Mouse (Mus musculus): ENCODE measurements around the gene Qdpr.

Gene Qdpr

GRCm38 (mm10) chr5:45449831-45450716, at the start of gene Qdpr:
TSS of gene Qdpr (minus strand) at chr5:45450236.
- DNase-seq (ENCODE audit: extremely low spot score, low read depth, low spot score) = peak; percentile 96

- no peak for DNase-seq (ENCODE audit: extremely low spot score, low read depth, low spot score)
These were observed 47.5 kb upstream of the Qdpr start for GRCm38 (mm10) chr5:45497564-45497963.

GRCm38 (mm10) chr5:45496930-45497550, 47.0 kb upstream of the Qdpr start:
- DNase-seq (ENCODE audit: extremely low spot score, low read depth, low spot score) = no peak

GRCm38 (mm10) chr5:45496479-45496878, 46.4 kb upstream of the Qdpr start:
- no peak for DNase-seq (ENCODE audit: extremely low spot score, low read depth, low spot score)

- no peak for DNase-seq (ENCODE audit: extremely low spot score, low read depth, low spot score)
These were observed 46.0 kb upstream of the Qdpr start for GRCm38 (mm10) chr5:45496042-45496441.

GRCm38 (mm10) chr5:45495429-45495975, 45.5 kb upstream of the Qdpr start:
- no peak for DNase-seq (ENCODE audit: extremely low spot score, low read depth, low spot score)

- peak; percentile 2 for DNase-seq (ENCODE audit: extremely low spot score, low read depth, low spot score)
These were observed 44.2 kb upstream of the Qdpr start for GRCm38 (mm10) chr5:45494093-45494755.

GRCm38 (mm10) chr5:45493191-45494092, 43.4 kb upstream of the Qdpr start, which contains the start of gene Lap3:
TSS of gene Lap3 (plus strand) at chr5:45493374.
- DNase-seq (ENCODE audit: extremely low spot score, low read depth, low spot score) = peak; percentile 80

- no peak for DNase-seq (ENCODE audit: extremely low spot score, low read depth, low spot score)
These were observed 41.7 kb upstream of the Qdpr start for GRCm38 (mm10) chr5:45491776-45492175.

- DNase-seq (ENCODE audit: extremely low spot score, low read depth, low spot score) = no peak
These were observed 33.6 kb upstream of the Qdpr start for GRCm38 (mm10) chr5:45483654-45484053.

GRCm38 (mm10) chr5:45482607-45483006, 32.6 kb upstream of the Qdpr start:
- DNase-seq (ENCODE audit: extremely low spot score, low read depth, low spot score) = no peak

- DNase-seq (ENCODE audit: extremely low spot score, low read depth, low spot score) = no peak
These were observed 31.1 kb upstream of the Qdpr start for GRCm38 (mm10) chr5:45481125-45481524.

GRCm38 (mm10) chr5:45480066-45480465, 30.0 kb upstream of the Qdpr start:
- DNase-seq (ENCODE audit: extremely low spot score, low read depth, low spot score) = no peak

GRCm38 (mm10) chr5:45477601-45478000, 27.6 kb upstream of the Qdpr start:
- no peak for DNase-seq (ENCODE audit: extremely low spot score, low read depth, low spot score)

GRCm38 (mm10) chr5:45476288-45476687, 26.3 kb upstream of the Qdpr start:
- no peak for DNase-seq (ENCODE audit: extremely low spot score, low read depth, low spot score)

- no peak for DNase-seq (ENCODE audit: extremely low spot score, low read depth, low spot score)
These were observed 25.7 kb upstream of the Qdpr start for GRCm38 (mm10) chr5:45475771-45476170.

GRCm38 (mm10) chr5:45474758-45475157, 24.7 kb upstream of the Qdpr start:
- DNase-seq (ENCODE audit: extremely low spot score, low read depth, low spot score) = no peak

- DNase-seq (ENCODE audit: extremely low spot score, low read depth, low spot score) = no peak
These were observed 24.2 kb upstream of the Qdpr start for GRCm38 (mm10) chr5:45474215-45474614.

- no peak for DNase-seq (ENCODE audit: extremely low spot score, low read depth, low spot score)
These were observed 23.5 kb upstream of the Qdpr start for GRCm38 (mm10) chr5:45473521-45473920.

- no peak for DNase-seq (ENCODE audit: extremely low spot score, low read depth, low spot score)
These were observed 22.9 kb upstream of the Qdpr start for GRCm38 (mm10) chr5:45472880-45473450.
